Mouse (Mus musculus) embryonic fibroblast, embryonic 13.5 days (primary cell): ENCODE results near the gene Hist1h2ba. TPM values are rescaled to one million over a fixed set of nuclear protein-coding genes. Genes with fewer than 3 reads are reported as not detected.
A peak's percentile ranks its signal among the peaks of the same experiment; 100 is the strongest.

Source experiments
- H3K27ac ChIP-seq: 2 replicates; pipeline ENCODE4 v1.5.1; 2012; ENCODE audit warnings: low read length, control low read depth, inconsistent platforms; ENCODE audit not compliant: insufficient read depth
- H3K4me1 ChIP-seq: 2 replicates; pipeline ENCODE4 v1.6.1; 2011; ENCODE audit warnings: low read length; ENCODE audit not compliant: control insufficient read depth, insufficient read depth
- H3K4me3 ChIP-seq: 2 replicates; pipeline ENCODE4 v1.5.1; 2011; ENCODE audit warnings: mild to moderate bottlenecking, control low read depth, low read length; ENCODE audit not compliant: insufficient read depth
- CTCF ChIP-seq: IDR thresholded peaks from 2 replicates; pipeline ENCODE4 v1.5.1; 2011; ENCODE audit warnings: mild to moderate bottlenecking, control low read depth, low read length, moderate library complexity, borderline replicate concordance; ENCODE audit not compliant: insufficient read depth
- POLR2A ChIP-seq: IDR thresholded peaks from 2 replicates; pipeline ENCODE4 v1.6.1; 2011; ENCODE audit warnings: low read depth, mild to moderate bottlenecking, control low read depth, low read length, moderate library complexity
- polyA plus RNA-seq: library from polyadenylated mRNA; stranded (reverse); fragments of >200 nt; gene quantifications from 2 replicates; pipeline ENCODE4 v1.2.4, GENCODE M21; 2011; ENCODE audit warnings: low read depth; ENCODE audit not compliant: missing spikeins, insufficient read length

Gene Hist1h2ba
- polyA plus RNA-seq, 1 experiment: not detected

- Histone ChIP-seq H3K27ac (no peak overlapping the region), H3K4me3 (no peak overlapping the region), H3K4me1 (no peaks in the 10 kb centered on the region)
- TF ChIP-seq CTCF: no peak
- no peak for TF ChIP-seq POLR2A
These were observed 22.6 kb downstream of the Hist1h2ba start for GRCm38 (mm10) chr13:23911335-23911734.

GRCm38 (mm10) chr13:23910121-23910520, 23.8 kb downstream of the Hist1h2ba start:
- H3K27ac ChIP-seq: no peak overlapping the region
- H3K4me3 ChIP-seq: no peak overlapping the region
- TF ChIP-seq POLR2A (no peak), CTCF (no peak)
- no peaks in the 10 kb centered on the region for H3K4me1 ChIP-seq

DNA sequence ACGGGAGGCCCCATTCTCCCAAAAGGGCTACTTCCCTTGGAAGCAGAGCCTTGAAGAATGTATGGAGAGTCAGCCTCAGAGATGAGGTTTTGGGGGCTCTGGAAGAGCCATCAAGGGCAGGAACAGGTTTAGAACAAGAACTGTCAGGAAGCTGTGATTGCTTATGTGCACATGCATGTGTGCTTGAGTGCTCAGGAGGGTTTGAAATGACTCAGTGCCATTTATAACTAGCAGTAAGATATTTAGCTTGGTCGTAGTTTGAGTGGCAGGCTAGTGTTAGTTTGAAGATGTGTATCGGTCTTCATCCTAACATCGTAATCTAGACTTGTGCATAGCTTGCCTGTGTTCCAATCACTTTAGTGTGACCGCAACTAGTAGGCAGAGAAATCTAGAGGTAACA, 27.1 kb downstream of the Hist1h2ba start:
- Histone ChIP-seq H3K4me1 (no peaks in the 10 kb centered on the region), H3K27ac (no peak overlapping the region), H3K4me3 (no peak overlapping the region)
- TF ChIP-seq CTCF: no peak
- no peak for TF ChIP-seq POLR2A

- Histone ChIP-seq H3K4me3 (no peak overlapping the region), H3K27ac (no peak overlapping the region), H3K4me1 (no peaks in the 10 kb centered on the region)
- TF ChIP-seq POLR2A: no peak
- TF ChIP-seq CTCF: no peak
These were observed 35.7 kb downstream of the Hist1h2ba start for GRCm38 (mm10) chr13:23898242-23898641.

GRCm38 (mm10) chr13:23893269-23893593, 40.7 kb downstream of the Hist1h2ba start:
- H3K27ac ChIP-seq: no peak overlapping the region
- no peak overlapping the region for H3K4me3 ChIP-seq
- H3K4me1 ChIP-seq: no peaks in the 10 kb centered on the region
- no peak for TF ChIP-seq CTCF
- no peak for TF ChIP-seq POLR2A

DNA sequence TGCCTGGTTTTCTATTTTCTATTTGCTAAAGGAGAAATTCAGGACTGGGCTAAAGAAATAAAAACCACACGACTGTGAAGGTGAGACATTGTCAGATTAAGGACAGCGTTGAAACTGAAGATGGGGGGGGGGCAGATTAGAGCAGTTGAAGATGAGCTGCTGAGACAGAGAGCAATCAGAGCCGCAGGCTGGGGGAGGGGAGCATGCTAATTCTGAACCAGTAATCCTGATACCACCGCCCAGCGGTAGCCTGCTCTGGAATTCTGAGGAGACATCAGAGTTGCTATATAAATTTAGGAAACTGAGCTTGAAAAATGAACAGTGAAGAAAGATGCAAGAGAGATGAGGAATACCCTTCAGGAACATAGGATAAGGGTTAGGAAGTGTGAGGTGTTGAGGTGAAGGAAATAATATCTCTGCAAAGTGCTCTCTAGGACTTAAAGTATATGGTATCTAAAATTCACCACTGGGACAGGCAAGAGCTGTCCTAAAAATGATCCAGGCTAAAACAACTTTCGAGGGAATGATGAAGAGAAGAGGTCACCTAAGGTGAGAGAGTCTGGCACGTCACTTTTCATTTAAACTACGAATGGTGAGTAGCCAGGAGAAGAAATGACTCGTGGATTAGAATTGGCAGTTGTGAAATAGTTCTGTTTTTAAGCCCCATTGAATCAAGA, 41.2 kb downstream of the Hist1h2ba start:
- H3K27ac ChIP-seq: no peak overlapping the region
- TF ChIP-seq CTCF (no peak), POLR2A (no peak)
- no peaks in the 10 kb centered on the region for H3K4me1 ChIP-seq
- H3K4me3 ChIP-seq: no peak overlapping the region

GRCm38 (mm10) chr13:23889011-23889605, 44.8 kb downstream of the Hist1h2ba start:
- Histone ChIP-seq H3K4me3 (no peak overlapping the region), H3K27ac (no peak overlapping the region), H3K4me1 (no peaks in the 10 kb centered on the region)
- no peak for TF ChIP-seq POLR2A
- no peak for TF ChIP-seq CTCF

DNA sequence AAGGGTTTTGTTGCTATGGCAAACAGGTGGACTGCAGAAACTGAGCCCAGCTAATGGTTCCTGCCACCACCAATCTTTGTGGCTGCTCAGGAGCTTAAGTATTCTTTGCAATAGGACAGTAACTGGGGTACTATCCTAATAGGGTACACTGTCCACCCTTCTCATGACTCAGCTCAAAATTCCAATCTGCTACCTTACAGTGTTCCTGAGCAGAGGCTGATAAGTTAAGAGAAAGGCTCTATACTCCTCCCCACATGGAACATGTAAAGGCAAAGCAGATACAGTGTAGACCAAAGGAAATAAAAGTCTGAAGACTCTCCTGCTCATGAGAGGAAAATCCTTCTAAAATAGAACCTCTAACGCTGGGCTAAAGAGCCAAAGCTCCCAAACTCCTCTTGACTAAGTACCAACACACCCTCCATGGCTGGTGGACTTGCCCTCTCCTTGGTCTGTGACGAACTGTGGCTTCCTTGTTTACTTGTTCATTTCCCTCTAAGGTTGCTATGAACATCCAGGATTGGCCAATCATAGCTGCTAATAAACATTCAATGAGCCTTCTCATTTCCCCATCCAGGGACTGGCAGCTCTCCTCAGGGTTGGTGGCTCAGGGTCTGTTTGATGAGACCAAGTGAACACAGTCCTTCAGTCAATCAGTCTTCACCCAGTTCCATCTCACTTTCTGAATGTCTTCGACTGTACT, 46.8 kb downstream of the Hist1h2ba start:
- TF ChIP-seq POLR2A (no peak), CTCF (no peak)
- Histone ChIP-seq H3K27ac (no peak overlapping the region), H3K4me3 (no peak overlapping the region), H3K4me1 (no peaks in the 10 kb centered on the region)

DNA sequence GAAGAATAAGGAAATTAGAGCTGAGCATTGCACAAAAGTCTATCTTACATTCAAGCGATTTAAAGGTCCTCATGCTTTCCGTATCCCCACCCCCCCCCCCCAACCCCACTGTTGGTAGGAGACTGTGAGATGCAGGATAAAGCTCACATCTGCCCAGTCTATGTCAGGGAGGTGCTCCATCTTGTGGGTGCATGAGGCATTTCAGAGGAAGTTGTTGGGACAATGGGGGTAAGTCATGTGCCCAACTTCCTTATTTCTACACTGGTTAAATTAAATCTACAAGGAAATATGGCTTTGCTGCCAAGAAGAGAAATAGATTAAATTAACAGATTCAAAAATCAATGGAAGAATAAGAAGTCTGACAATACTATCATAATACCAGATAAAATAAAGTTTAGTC, 48.4 kb downstream of the Hist1h2ba start:
- Histone ChIP-seq H3K4me1 (no peaks in the 10 kb centered on the region), H3K27ac (no peak overlapping the region), H3K4me3 (no peak overlapping the region)
- TF ChIP-seq CTCF (peak; percentile 19; the same call in 1 of the 2 replicates), POLR2A (no peak)

Other genes with a start within 250 kb of the Hist1h2ba start
- gene Hist1h2bc, start 250.0 kb downstream of the Hist1h2ba start, polyA plus RNA-seq: 55.6 and 62.4 TPM in 2 replicates
- gene Hist1h1t, start 238.3 kb downstream of the Hist1h2ba start, polyA plus RNA-seq: not detected in 2 replicates
- 2.8 and 3.8 TPM in 2 replicates for gene Hist1h4c, start 235.7 kb downstream of the Hist1h2ba start, polyA plus RNA-seq
- gene Hfe, start 223.3 kb downstream of the Hist1h2ba start, polyA plus RNA-seq: 4.6 and 7.9 TPM in 2 replicates
- 69.4 and 72.0 TPM in 2 replicates for gene Hist1h1c, start 195.3 kb downstream of the Hist1h2ba start, polyA plus RNA-seq
- gene Hist1h3c, start 188.6 kb downstream of the Hist1h2ba start, polyA plus RNA-seq: 2.6 and 5.4 TPM in 2 replicates
- gene Hist1h2bb, start 187.4 kb downstream of the Hist1h2ba start, polyA plus RNA-seq: 4.2 and 5.7 TPM in 2 replicates
- 10.0 and 12.3 TPM in 2 replicates for gene Hist1h2ab, start 183.0 kb downstream of the Hist1h2ba start, polyA plus RNA-seq
- 5.6 and 6.3 TPM in 2 replicates for gene Hist1h3b, start 181.9 kb downstream of the Hist1h2ba start, polyA plus RNA-seq
- gene Hist1h4b, start 177.1 kb downstream of the Hist1h2ba start, polyA plus RNA-seq: 7.8 and 12.5 TPM in 2 replicates
- gene Hist1h4a, start 172.9 kb downstream of the Hist1h2ba start, polyA plus RNA-seq: 1.3 and 5.4 TPM in 2 replicates
- gene Hist1h3a, start 171.8 kb downstream of the Hist1h2ba start, polyA plus RNA-seq: 2.0 and 5.5 TPM in 2 replicates
- gene Hist1h1a, start 170.5 kb downstream of the Hist1h2ba start, polyA plus RNA-seq: 2.3 and 7.9 TPM in 2 replicates
- not detected in 2 replicates for gene Trim38, start 164.2 kb downstream of the Hist1h2ba start, polyA plus RNA-seq
- not detected in 2 replicates for gene Slc17a2, start 127.2 kb downstream of the Hist1h2ba start, polyA plus RNA-seq
- gene Slc17a3, start 94.7 kb downstream of the Hist1h2ba start, polyA plus RNA-seq: not detected in 2 replicates
- gene Slc17a1, start 66.4 kb downstream of the Hist1h2ba start, polyA plus RNA-seq: not detected in 2 replicates
- gene Slc17a4, start 19.1 kb downstream of the Hist1h2ba start, polyA plus RNA-seq: not detected in 2 replicates
- gene Hist1h2aa, start 306 bp upstream of the Hist1h2ba start, polyA plus RNA-seq: not detected in 2 replicates
- gene Scgn, start 57.1 kb upstream of the Hist1h2ba start, polyA plus RNA-seq: not detected in 2 replicates